Mouse (Mus musculus) intestine, embryonic 15.5 days (tissue): Measurements from ENCODE around the gene Cnst. TPM values are rescaled to one million over a fixed set of nuclear protein-coding genes. Genes with fewer than 3 reads are reported as not detected.
A peak's percentile ranks its signal among the peaks of the same experiment; 100 is the strongest.
"Not testable (repeated sequence)": the region's sequence is repeated elsewhere in the genome, so short reads cannot be mapped to it uniquely, and the experiment has no call there.

Experiments
- ATAC-seq: fragments of 200-750 bp; cut with Nextera tagmentation; 2 replicates; pipeline ENCODE4 v1.8.0; 2017; ENCODE audit warnings: moderate TSS enrichment, moderate library complexity
- H3K27ac ChIP-seq: fragments of 300-500 bp; sonication (generic); 2 replicates; pipeline ENCODE4 v1.5.1; 2015; ENCODE audit warnings: mild to moderate bottlenecking, inconsistent platforms
- H3K27me3 ChIP-seq: fragments of 300-500 bp; sonication (generic); replicated peaks from 2 replicates; pipeline ENCODE4 v1.6.1; 2015; ENCODE audit warnings: inconsistent platforms
- H3K36me3 ChIP-seq: fragments of 300-500 bp; sonication (generic); 2 replicates; pipeline ENCODE4 v1.6.1; 2015; ENCODE audit warnings: inconsistent platforms
- H3K4me1 ChIP-seq: fragments of 300-500 bp; sonication (generic); replicated peaks from 2 replicates; pipeline ENCODE4 v1.6.1; 2015; ENCODE audit warnings: inconsistent platforms
- H3K4me2 ChIP-seq: fragments of 300-500 bp; sonication (generic); replicated peaks from 2 replicates; pipeline ENCODE4 v1.6.1; 2015; ENCODE audit warnings: mild to moderate bottlenecking, inconsistent platforms
- H3K4me3 ChIP-seq: fragments of 300-500 bp; sonication (generic); replicated peaks from 2 replicates; pipeline ENCODE4 v1.5.1; 2015; ENCODE audit warnings: inconsistent platforms
- H3K9ac ChIP-seq: fragments of 300-500 bp; sonication (generic); 2 replicates; pipeline ENCODE4 v1.6.1; 2015; ENCODE audit warnings: inconsistent platforms
- H3K9me3 ChIP-seq: fragments of 300-500 bp; sonication (generic); 2 replicates; pipeline ENCODE4 v1.6.1; 2016; ENCODE audit warnings: inconsistent platforms
- WGBS: fragments of 180-500 bp; shearing (Covaris S2); methylation state at CpG from one replicate; pipeline ENCODE4 v1.1.7; 2015; 5-methylcytosine and 5-hydroxymethylcytosine counted together
- polyA plus RNA-seq: library from polyadenylated mRNA; unstranded; fragments of >200 nt; fragmentation: Nextera tagmentation; extraction: Ambion mirVana; gene quantifications from 2 replicates; pipeline ENCODE4 v1.2.1, GENCODE M21; 2015

Gene Cnst
- 11.0 and 11.8 TPM in 2 replicates for polyA plus RNA-seq

- not testable (repeated sequence) for H3K4me1 ChIP-seq, H3K9me3 ChIP-seq, H3K27me3 ChIP-seq, H3K36me3 ChIP-seq
- Histone ChIP-seq H3K4me2 (peak within 1 kb of the TSS; percentile 66), H3K27ac (peak within 1 kb of the TSS; percentile 96), H3K4me3 (peak within 1 kb of the TSS; percentile 91), H3K9ac (peak within 1 kb of the TSS; percentile 81)
- under 1% methylated on average over 69 of the region's 69 CpGs for WGBS
- ATAC-seq, result peak; percentile 98
Observed at GRCm38 (mm10) chr1:179545768-179546550, at the start of gene Cnst, which contains the start of gene Tfb2m. Gene Cnst (plus strand): TSS chr1:179546370. Gene Tfb2m (minus strand): TSS chr1:179546267.

DNA sequence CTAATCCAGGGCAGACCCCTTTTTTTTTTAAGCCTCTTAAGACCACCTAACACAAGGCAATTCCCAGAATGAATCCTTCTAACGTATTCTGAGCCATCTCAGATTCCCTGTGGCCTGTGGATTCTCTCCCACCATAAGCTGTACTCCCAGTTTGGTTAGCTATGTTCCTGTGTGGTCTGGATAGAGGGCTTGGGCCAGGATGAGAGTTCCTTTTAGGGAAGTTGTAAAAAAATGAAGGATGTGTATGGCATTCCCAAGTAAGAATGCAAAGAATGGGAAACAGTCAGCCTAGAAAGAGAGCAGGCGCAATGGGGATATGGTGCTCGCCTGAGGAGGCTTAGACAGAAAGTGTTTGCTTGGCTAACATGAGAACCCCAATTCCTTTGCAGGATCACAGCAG, 46.9 kb upstream of the Cnst start:
- H3K9me3 ChIP-seq, result no peaks in the 10 kb centered on the region
- WGBS, result 46% methylated on average over 3 of the region's 3 CpGs
- no peaks in the 10 kb centered on the region for H3K27me3 ChIP-seq
- H3K36me3 ChIP-seq, result no peaks in the 10 kb centered on the region
- H3K4me1 ChIP-seq, result no peaks in the 10 kb centered on the region
- peak overlapping the region; percentile 52 for H3K27ac ChIP-seq
- H3K4me2 ChIP-seq, result no peak overlapping the region
- no peak overlapping the region for H3K4me3 ChIP-seq
- no peak overlapping the region for H3K9ac ChIP-seq
- peak; percentile 72 for ATAC-seq

DNA sequence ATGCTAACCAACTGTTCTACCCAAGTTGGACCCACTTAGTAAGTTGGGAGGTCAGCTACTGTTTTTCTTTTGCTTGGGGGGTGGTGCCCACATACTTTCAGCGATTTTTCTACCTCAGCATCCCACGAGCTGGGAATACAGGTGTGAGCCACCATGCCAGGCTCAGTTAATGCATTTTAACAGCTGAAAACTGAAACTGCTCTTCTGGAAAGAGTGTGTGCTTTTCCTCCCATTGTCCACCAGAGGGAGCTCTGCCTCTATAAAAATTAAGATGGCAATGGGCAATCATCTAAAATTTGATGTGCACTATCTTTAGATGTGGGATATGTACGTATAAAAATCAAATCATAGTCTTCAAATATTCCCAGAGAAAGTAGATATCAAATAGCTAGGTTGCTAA, 43.6 kb upstream of the Cnst start:
- Histone ChIP-seq H3K4me2 (no peak overlapping the region), H3K9me3 (no peaks in the 10 kb centered on the region), H3K4me3 (no peak overlapping the region), H3K9ac (no peak overlapping the region), H3K27me3 (no peaks in the 10 kb centered on the region), H3K36me3 (no peaks in the 10 kb centered on the region), H3K4me1 (no peaks in the 10 kb centered on the region), H3K27ac (no peak overlapping the region)
- no peak for ATAC-seq
- WGBS, result 23% methylated on average over 3 of the region's 3 CpGs

GRCm38 (mm10) chr1:179506530-179507315, 39.4 kb upstream of the Cnst start:
- Histone ChIP-seq H3K4me1 (no peaks in the 10 kb centered on the region), H3K27ac (no peak overlapping the region), H3K9me3 (no peaks in the 10 kb centered on the region), H3K9ac (no peak overlapping the region), H3K4me2 (no peak overlapping the region), H3K27me3 (no peaks in the 10 kb centered on the region), H3K36me3 (no peaks in the 10 kb centered on the region), H3K4me3 (no peak overlapping the region)
- peak; percentile 46 for ATAC-seq
- WGBS, result 59% methylated on average over 9 of the region's 9 CpGs

- H3K4me3 ChIP-seq, result no peak overlapping the region
- no peak overlapping the region for H3K4me2 ChIP-seq
- no peaks in the 10 kb centered on the region for H3K27me3 ChIP-seq
- 84% methylated on average over 13 of the region's 13 CpGs for WGBS
- ATAC-seq, result no peak
- H3K27ac ChIP-seq, result no peak overlapping the region
- no peak overlapping the region for H3K9ac ChIP-seq
- H3K4me1 ChIP-seq, result no peaks in the 10 kb centered on the region
- H3K36me3 ChIP-seq, result no peaks in the 10 kb centered on the region
- H3K9me3 ChIP-seq, result no peaks in the 10 kb centered on the region
Observed at GRCm38 (mm10) chr1:179510546-179511340, 35.4 kb upstream of the Cnst start.

DNA sequence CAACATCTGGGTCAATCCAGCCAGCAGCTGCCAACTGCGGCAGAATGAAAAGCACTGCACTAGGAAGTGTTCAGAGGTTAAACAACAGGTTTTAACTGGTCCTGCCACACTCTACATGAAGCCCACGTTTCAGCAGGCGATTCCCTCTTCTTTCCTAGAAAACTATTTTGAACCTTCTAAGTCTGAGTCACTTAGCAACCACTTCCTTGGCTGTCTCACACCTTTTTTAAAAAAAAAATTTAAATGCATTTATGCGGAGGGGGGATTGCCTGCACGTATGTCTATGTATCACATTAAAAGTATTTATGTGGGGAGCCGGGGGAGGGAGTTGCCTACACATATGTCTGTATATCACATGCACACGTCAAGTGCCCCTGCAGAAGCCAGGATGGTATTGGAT, 34.3 kb upstream of the Cnst start:
- Histone ChIP-seq H3K27me3 (no peaks in the 10 kb centered on the region), H3K9me3 (no peaks in the 10 kb centered on the region), H3K4me3 (no peak overlapping the region), H3K27ac (no peak overlapping the region), H3K4me2 (no peak overlapping the region), H3K36me3 (no peaks in the 10 kb centered on the region), H3K9ac (no peak overlapping the region), H3K4me1 (0 out of 2 replicates have a peak, but pooled peaks cover 1% of the 10 kb centered on the region)
- 79% methylated on average over 7 of the region's 7 CpGs for WGBS
- ATAC-seq, result no peak

DNA sequence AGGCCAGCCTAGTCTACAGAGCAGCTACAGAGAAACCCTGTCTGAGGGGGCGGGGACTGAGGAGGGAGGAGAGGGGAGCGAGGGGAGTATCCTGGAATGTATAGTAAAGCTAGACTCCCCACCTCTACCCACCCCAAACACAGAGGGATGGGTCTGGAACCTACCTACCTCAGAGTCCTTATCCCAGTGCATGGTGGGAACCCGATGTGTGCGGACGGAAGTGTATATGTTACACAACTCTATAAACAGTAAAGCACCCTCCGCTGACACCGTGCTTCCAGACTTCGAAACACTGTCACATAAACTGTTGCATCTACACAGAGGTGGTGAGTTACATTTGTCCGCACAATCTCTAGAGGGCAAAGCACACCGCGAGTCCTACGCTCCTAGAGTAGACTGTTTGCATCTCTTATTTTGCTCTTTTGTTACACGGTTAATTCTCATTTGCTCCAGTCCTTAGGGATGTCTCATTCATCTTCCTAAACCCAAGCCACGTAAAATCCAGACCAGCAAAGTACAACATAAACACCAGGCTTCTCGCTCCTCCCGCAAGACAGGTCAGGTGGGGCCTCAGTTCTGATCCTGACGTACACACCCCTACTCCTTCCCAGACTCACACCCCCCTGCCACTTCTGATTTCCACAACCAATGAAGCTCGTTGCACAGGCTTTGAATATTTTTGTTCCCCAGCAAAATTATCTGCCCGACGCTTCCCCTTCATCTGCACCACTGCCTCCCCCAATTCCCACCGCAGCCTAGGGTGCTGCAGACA, 29.0 kb upstream of the Cnst start:
- WGBS, result under 1% methylated on average over 21 of the region's 21 CpGs
- Histone ChIP-seq H3K36me3 (no peaks in the 10 kb centered on the region), H3K4me2 (peak overlapping the region; percentile 93), H3K27ac (peak overlapping the region; percentile 79; the same call in 1 of the 2 replicates), H3K9ac (peak overlapping the region; percentile 82), H3K4me1 (0 out of 2 replicates have a peak, but pooled peaks cover 2% of the 10 kb centered on the region), H3K27me3 (no peaks in the 10 kb centered on the region), H3K4me3 (peak overlapping the region; percentile 84), H3K9me3 (no peaks in the 10 kb centered on the region)
- ATAC-seq, result peak; percentile 82

GRCm38 (mm10) chr1:179517713-179518465, 28.3 kb upstream of the Cnst start, which contains the start of gene Smyd3:
Gene Smyd3 (minus strand): TSS chr1:179518041.
- WGBS, result 6% methylated on average over 39 of the region's 39 CpGs
- H3K4me2 ChIP-seq, result peak within 1 kb of the TSS; percentile 93
- H3K27ac ChIP-seq, result peak within 1 kb of the TSS; percentile 79
- H3K27me3 ChIP-seq, result no peaks in the 10 kb centered on the region
- no peaks in the 10 kb centered on the region for H3K36me3 ChIP-seq
- peak; percentile 90 for ATAC-seq
- peak within 1 kb of the TSS; percentile 82 for H3K9ac ChIP-seq
- H3K9me3 ChIP-seq, result no peaks in the 10 kb centered on the region
- H3K4me1 ChIP-seq, result 0 out of 2 replicates have a peak, but pooled peaks cover 2% of the 10 kb centered on the region
- H3K4me3 ChIP-seq, result peak within 1 kb of the TSS; percentile 84

DNA sequence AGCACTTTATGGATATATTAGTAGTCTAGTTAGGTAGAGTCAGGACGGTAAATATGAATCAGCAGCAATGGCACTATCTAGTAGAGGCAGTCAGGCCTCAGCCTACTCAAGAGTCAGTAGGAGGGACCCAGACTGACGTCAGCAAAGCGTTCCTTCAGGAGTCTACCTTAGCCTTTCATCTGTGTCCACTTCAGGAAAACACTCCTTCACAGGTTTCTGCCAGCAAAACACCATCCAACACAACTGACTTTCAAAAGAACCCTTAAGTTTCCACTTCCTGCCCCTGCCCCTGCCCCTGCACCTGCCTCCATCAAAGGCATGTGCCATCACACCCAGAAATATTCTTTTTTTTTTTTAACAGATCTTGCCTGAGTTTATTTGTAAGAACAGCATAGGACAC, 26.3 kb upstream of the Cnst start:
- H3K9ac ChIP-seq, result no peak overlapping the region
- H3K27ac ChIP-seq, result no peak overlapping the region
- WGBS, result 76% methylated on average over 3 of the region's 3 CpGs
- no peaks in the 10 kb centered on the region for H3K9me3 ChIP-seq
- H3K36me3 ChIP-seq, result no peaks in the 10 kb centered on the region
- H3K4me1 ChIP-seq, result 0 out of 2 replicates have a peak, but pooled peaks cover 2% of the 10 kb centered on the region
- no peak for ATAC-seq
- no peak overlapping the region for H3K4me3 ChIP-seq
- no peaks in the 10 kb centered on the region for H3K27me3 ChIP-seq
- no peak overlapping the region for H3K4me2 ChIP-seq

DNA sequence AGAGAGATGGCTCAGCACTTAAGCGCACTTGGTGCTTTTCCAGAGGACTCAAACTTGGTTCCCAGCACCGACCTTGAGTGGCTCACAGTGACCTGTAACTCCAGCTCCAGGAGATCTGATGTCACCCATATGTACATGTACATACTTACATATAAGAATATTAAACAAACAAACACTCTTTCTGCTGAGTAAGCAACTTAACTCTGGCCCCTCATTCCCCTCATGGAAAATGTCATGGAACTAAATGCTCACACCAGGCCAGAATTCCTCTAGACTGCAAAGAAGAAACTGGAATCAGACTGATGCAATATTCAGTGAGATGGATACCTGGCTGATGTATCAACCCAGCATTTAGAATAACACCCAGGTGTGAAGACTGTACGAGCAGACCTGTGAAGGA, 7.1 kb upstream of the Cnst start:
- Histone ChIP-seq H3K4me1 (0 out of 2 replicates have a peak, but pooled peaks cover 3% of the 10 kb centered on the region), H3K9ac (no peak overlapping the region), H3K4me2 (no peak overlapping the region), H3K27ac (no peak overlapping the region), H3K36me3 (0 out of 2 replicates have a peak, but pooled peaks cover 4% of the 10 kb centered on the region), H3K27me3 (no peaks in the 10 kb centered on the region), H3K9me3 (no peaks in the 10 kb centered on the region), H3K4me3 (no peak overlapping the region)
- WGBS, result 96% methylated on average over 3 of the region's 3 CpGs
- no peak for ATAC-seq

- Histone ChIP-seq H3K27me3 (no peaks in the 10 kb centered on the region), H3K9ac (no peak overlapping the region), H3K27ac (no peak overlapping the region), H3K4me2 (no peak overlapping the region), H3K9me3 (no peaks in the 10 kb centered on the region), H3K4me1 (0 out of 2 replicates have a peak, but pooled peaks cover 3% of the 10 kb centered on the region), H3K36me3 (0 out of 2 replicates have a peak, but pooled peaks cover 4% of the 10 kb centered on the region), H3K4me3 (no peak overlapping the region)
- 72% methylated on average over 3 of the region's 3 CpGs for WGBS
- peak; percentile 85 for ATAC-seq
Observed at GRCm38 (mm10) chr1:179539887-179540286, 6.3 kb upstream of the Cnst start.
